Mouse (Mus musculus) spleen, adult 12 weeks (tissue): Measurements from ENCODE around the gene Shmt2.

Experiments
- DNase-seq: peaks from one replicate; pipeline ENCODE4 v3.0.0; 2022; ENCODE audit warnings: low spot score

The Shmt2 gene

GRCm38 (mm10) chr10:127522088-127522581, at the start of gene Shmt2:
Gene Shmt2, minus strand, starts transcription at chr10:127522444.
- DNase-seq: peak; percentile 74

GRCm38 (mm10) chr10:127570937-127571641, 48.8 kb upstream of the Shmt2 start:
- peak; percentile 17 for DNase-seq

GRCm38 (mm10) chr10:127570384-127570783, 48.1 kb upstream of the Shmt2 start:
- peak; percentile 44 for DNase-seq

DNA sequence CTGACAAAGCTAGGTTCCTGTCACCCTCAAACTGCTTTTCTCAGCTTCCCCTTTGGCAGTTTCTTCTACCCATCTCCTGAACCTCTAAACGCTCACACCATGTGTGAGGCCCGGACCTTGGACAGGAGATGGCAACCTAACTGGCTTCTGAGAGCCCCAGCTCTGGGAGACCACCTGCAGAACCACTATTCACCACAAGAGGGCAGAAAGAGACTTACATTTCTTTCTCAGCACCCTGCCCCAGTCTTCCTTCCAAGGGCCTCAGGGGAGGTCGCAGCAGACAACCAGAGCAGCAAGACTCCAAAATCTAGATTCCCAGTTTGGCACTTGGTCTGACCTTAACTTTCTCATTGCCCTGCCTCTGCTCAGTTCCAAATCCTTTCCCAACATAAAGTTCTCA, 47.2 kb upstream of the Shmt2 start:
- DNase-seq: peak; percentile 64

GRCm38 (mm10) chr10:127566553-127567326, 44.5 kb upstream of the Shmt2 start:
- DNase-seq: no peak

GRCm38 (mm10) chr10:127564301-127564700, 42.1 kb upstream of the Shmt2 start:
- DNase-seq: no peak

GRCm38 (mm10) chr10:127563840-127564239, 41.6 kb upstream of the Shmt2 start:
- DNase-seq: no peak

DNA sequence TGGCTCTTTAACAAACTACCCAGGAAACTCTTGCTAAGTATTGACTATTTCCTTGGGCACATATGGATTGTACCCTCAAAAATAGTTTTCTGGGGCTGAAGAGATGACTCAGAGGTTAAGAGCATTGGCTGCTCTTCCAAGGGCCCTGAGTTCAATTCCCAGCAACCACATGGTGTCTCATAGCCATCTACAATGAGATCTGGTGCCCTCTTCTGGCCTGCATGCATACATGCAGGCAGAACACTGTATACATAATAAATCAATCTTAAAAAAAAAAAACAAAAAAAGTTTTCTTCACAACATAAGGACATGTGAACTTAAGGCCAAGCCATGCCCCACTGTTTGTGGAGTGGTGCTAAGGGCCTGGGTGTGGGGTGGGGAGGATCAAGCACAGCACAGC, 38.9 kb upstream of the Shmt2 start:
- no peak for DNase-seq

DNA sequence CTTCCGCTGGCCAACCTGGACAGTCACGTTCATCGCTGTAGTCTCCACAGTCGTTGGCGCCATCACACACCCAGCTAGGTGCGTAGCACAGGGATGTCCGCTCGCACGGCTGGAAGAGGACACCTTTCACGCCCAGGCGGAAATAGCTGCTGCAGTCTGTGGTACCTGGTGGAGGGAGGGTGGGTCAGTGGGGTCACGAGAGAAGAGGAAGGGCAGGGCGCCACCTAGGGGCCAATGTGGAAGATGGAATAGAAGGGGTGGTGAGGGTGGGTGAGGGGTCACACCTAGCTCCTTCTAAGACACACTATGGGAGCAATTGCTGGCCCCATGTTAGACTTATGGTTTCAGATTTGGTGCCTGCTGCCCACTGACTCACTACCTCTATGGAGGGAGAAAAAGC, 35.2 kb upstream of the Shmt2 start:
- no peak for DNase-seq

GRCm38 (mm10) chr10:127555703-127556102, 33.5 kb upstream of the Shmt2 start:
- DNase-seq: no peak

DNA sequence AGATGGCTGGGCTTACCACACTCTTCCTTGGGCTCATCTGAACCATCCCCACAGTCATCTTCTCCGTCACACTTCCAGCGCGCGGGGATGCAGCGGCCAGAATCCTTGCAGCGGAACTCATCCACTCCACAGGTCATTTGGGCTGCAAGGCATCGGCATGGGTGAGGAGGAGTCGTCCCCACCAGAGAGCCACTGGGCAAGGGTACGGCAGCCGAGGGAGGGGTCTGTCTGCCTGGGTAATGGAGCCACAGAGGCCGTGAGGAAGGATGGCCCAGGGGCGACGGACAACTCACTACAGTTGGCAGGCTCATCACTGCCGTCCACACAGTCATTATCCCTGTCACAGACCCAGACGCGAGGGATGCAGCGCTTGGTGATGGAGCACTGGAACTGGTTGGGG, 27.6 kb upstream of the Shmt2 start:
- no peak for DNase-seq

- no peak for DNase-seq
Observed at GRCm38 (mm10) chr10:127548236-127548635, 26.0 kb upstream of the Shmt2 start.

DNA sequence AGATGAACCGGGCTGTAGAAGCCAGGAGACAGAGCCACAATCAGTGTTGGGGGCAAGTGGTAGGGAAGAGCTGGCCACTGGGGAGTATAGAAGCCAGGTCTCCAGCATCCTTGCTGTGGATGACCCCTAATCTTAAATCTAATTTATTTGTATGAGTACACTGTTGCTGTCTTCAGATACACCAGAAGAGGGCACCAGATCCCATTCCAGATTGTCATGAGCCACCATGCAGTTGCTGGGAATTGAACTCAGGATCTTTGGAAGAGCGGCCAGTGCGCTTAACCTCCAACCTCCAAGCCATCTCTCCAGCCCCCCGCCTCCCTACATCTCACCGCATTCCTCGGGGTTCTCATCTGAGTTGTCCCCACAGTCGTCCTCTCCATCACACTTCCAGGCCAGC, 24.3 kb upstream of the Shmt2 start:
- no peak for DNase-seq

- no peak for DNase-seq
Observed at GRCm38 (mm10) chr10:127544375-127544774, 22.1 kb upstream of the Shmt2 start.

GRCm38 (mm10) chr10:127543916-127544315, 21.7 kb upstream of the Shmt2 start:
- no peak for DNase-seq

GRCm38 (mm10) chr10:127542720-127543119, 20.5 kb upstream of the Shmt2 start:
- DNase-seq: no peak

DNA sequence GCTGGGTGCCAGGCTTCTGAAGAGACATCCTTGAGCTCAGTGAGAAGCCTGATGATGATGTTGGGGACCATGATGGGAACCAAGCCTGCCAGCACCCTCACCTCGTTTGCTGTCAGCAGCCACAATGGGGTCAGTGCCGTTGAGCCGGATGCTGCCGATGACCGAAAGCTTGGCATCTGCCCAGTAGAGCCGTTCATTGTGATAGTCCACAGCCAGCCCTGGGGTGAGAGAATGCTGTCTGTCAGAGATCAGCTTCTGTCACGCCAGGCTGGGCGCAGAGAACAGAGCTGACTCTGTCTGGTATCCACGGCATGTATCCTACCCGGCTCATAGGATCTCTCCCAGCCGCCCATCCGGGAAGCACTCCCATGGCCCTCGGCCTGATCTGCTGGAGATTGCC, 19.8 kb upstream of the Shmt2 start:
- DNase-seq: no peak

DNA sequence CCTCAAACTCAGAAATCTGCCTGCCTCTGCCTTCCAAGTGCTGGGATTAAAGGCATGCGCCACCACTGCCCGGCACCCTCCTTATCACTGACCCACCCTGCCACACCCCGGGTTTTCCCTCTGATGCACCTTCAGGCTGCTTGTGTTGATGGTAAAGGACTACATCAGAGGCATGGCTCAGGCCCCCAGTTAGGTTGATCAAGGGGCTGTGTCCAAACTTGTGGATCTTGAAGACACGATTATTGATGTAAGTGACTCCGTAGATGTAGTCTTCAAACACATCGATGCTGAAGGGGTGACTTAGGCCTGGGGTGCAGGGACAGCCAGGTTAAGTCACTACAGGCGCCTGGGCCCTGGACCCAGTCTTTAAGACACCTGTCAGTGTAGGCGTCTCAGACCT, 19.3 kb upstream of the Shmt2 start:
- no peak for DNase-seq

GRCm38 (mm10) chr10:127537854-127538583, 15.8 kb upstream of the Shmt2 start:
- peak; percentile 51 for DNase-seq

- DNase-seq: no peak
Observed at GRCm38 (mm10) chr10:127536586-127537314, 14.5 kb upstream of the Shmt2 start.

GRCm38 (mm10) chr10:127534929-127535384, 12.7 kb upstream of the Shmt2 start:
- DNase-seq: no peak
